Mouse (Mus musculus): ENCODE measurements around the gene Wdr74. TPM values are rescaled to one million over a fixed set of nuclear protein-coding genes. Genes with fewer than 3 reads are reported as not detected.

The Wdr74 gene
- total and polyA plus RNA-seq, 3 experiments, result 208 to 803 (median 208) TPM

GRCm38 (mm10) chr19:8703571-8703970, 32.1 kb upstream of the Wdr74 start:
- Histone ChIP-seq H3K9me3 (replicated peaks; ENCODE audit: insufficient read depth, low read length) (no peaks in the 10 kb centered on the region), H3K4me1 (ENCODE audit: control insufficient read depth in 1 of 2, insufficient read depth in 2 of 2, low read length in 2 of 2) (no peaks in the 10 kb centered on the region), H3K79me2 (ENCODE audit: control insufficient read depth, insufficient read depth, low read length, poor library complexity) (no peaks in the 10 kb centered on the region), H3K27ac (ENCODE audit: control insufficient read depth, low read depth, low read length) (no peak overlapping the region), H3K4me3 (ENCODE audit: control insufficient read depth in 1 of 2, insufficient read depth in 1 of 2, low read depth in 2 of 2, low read length in 2 of 2) (no peak overlapping the region), H3K36me3 (ENCODE audit: control insufficient read depth in 1 of 2, insufficient read depth in 2 of 2, low read length in 2 of 2) (peaks cover 2 to 4% of the 10 kb centered on the region in 2 experiments; a peak in 3 of 4 replicates), H3K27me3 (ENCODE audit: control insufficient read depth in 1 of 2, insufficient read depth in 2 of 2, low read length in 2 of 2) (no peaks in the 10 kb centered on the region), H3K9ac (ENCODE audit: control insufficient read depth, low read depth, low read length, poor library complexity, severe bottlenecking) (no peak overlapping the region)
- TF ChIP-seq USF1 (IDR thresholded peaks at IDR 0.05; ENCODE audit: low read depth, low read length) (no peak), MYC (IDR thresholded peaks at IDR 0.05; ENCODE audit: low read depth, low read length) (no peak), KAT2A (conservative IDR thresholded peaks at IDR 0.05; ENCODE audit: low read depth, low read length) (no peak), ELF1 (IDR thresholded peaks at IDR 0.05; ENCODE audit: low read depth, low read length) (no peak), HCFC1 (IDR thresholded peaks at IDR 0.05; ENCODE audit: low read depth, low read length) (no peak), CHD2 (IDR thresholded peaks at IDR 0.05; ENCODE audit: low read length) (no peak), POLR2A (IDR thresholded peaks at IDR 0.05; ENCODE audit: control insufficient read depth in 1 of 2, insufficient read depth in 1 of 2, low read depth in 1 of 2, low read length in 2 of 2, poor library complexity in 1 of 2) (no peak), NELFE (IDR thresholded peaks at IDR 0.05; ENCODE audit: low read depth, low read length) (no peak), MAFK (IDR thresholded peaks at IDR 0.05; ENCODE audit: borderline replicate concordance, low read depth, low read length) (no peak), E2F4 (IDR thresholded peaks at IDR 0.05; ENCODE audit: borderline replicate concordance, low read depth, low read length) (no peak), POLR2AphosphoS5 (IDR thresholded peaks at IDR 0.05; ENCODE audit: borderline replicate concordance, low read depth, low read length) (no peak), UBTF (IDR thresholded peaks at IDR 0.05; ENCODE audit: borderline replicate concordance, insufficient read depth, low read depth, low read length) (no peak), NRF1 (IDR thresholded peaks at IDR 0.05; ENCODE audit: insufficient read depth, low read depth, low read length, poor library complexity, severe bottlenecking) (no peak), GATA1 (IDR thresholded peaks at IDR 0.05; ENCODE audit: low read depth, low read length) (no peak)
- DNase-seq (ENCODE audit: low read depth, low spot score), result no peak

GRCm38 (mm10) chr19:8705026-8705708, 30.5 kb upstream of the Wdr74 start:
- Histone ChIP-seq H3K27me3 (ENCODE audit: control insufficient read depth in 1 of 2, insufficient read depth in 2 of 2, low read length in 2 of 2) (no peaks in the 10 kb centered on the region), H3K4me1 (ENCODE audit: control insufficient read depth in 1 of 2, insufficient read depth in 2 of 2, low read length in 2 of 2) (peaks cover 0 to 2% of the 10 kb centered on the region in 2 experiments; a peak in 1 of 4 replicates), H3K36me3 (ENCODE audit: control insufficient read depth in 1 of 2, insufficient read depth in 2 of 2, low read length in 2 of 2) (peaks cover 4 to 8% of the 10 kb centered on the region in 2 experiments), H3K9me3 (replicated peaks; ENCODE audit: insufficient read depth, low read length) (no peaks in the 10 kb centered on the region), H3K27ac (ENCODE audit: control insufficient read depth, low read depth, low read length) (no peak overlapping the region), H3K4me3 (ENCODE audit: control insufficient read depth in 1 of 2, insufficient read depth in 1 of 2, low read depth in 2 of 2, low read length in 2 of 2) (no peak overlapping the region), H3K79me2 (ENCODE audit: control insufficient read depth, insufficient read depth, low read length, poor library complexity) (peaks cover 3% of the 10 kb centered on the region; the same call in 1 of the 2 replicates), H3K9ac (ENCODE audit: control insufficient read depth, low read depth, low read length, poor library complexity, severe bottlenecking) (no peak overlapping the region)
- DNase-seq (ENCODE audit: low read depth, low spot score), result no peak
- TF ChIP-seq E2F4 (IDR thresholded peaks at IDR 0.05; ENCODE audit: borderline replicate concordance, low read depth, low read length) (no peak), USF2 (IDR thresholded peaks at IDR 0.05; ENCODE audit: borderline replicate concordance in 1 of 2, insufficient read depth in 1 of 2, low read depth in 1 of 2, low read length in 2 of 2) (no peak), POLR2A (IDR thresholded peaks at IDR 0.05; ENCODE audit: control insufficient read depth in 1 of 2, insufficient read depth in 1 of 2, low read depth in 1 of 2, low read length in 2 of 2, poor library complexity in 1 of 2) (peak in 1 of 2 experiments; percentile 53; a peak in 2 of 4 replicates), ZMIZ1 (IDR thresholded peaks at IDR 0.05; ENCODE audit: low read depth, low read length) (no peak), MAFK (IDR thresholded peaks at IDR 0.05; ENCODE audit: borderline replicate concordance, low read depth, low read length) (no peak)
